Comparison of ENCODE assay signal across 15 mouse cellular contexts in the genomic region with DNA sequence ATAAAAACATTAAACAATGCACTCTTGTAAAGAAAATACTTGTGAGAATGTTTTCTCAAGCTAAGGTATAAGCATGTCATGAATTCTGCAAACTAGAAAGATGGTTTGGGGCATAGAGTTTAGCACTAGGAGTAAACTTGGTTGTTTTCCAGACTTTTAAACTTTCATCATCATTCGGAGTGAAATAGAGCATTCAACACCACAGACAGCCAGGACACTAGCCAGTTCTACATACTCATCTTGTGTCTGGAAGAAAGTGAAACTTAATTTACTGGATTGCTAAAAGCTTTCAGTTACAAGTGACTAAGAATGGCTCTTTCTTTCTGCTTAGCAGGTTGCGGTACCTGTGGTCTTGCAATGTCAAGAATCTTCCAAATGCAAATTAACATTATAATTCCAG.
"Had no signal": no experiment of that assay in that cellular context is flagged by ENCODE, and none has a peak within 500 bp of the region (broad histone marks: within the 10 kb centered on the region; RNA-seq: fewer than 3 reads in every experiment).

No protein-coding gene starts in this region.

- H3K27ac ChIP-seq: neural tube, embryonic 15.5 days; stomach, embryonic 15.5 days; stomach, postnatal 0 days had no signal

- DNase-seq: retina, postnatal 1 day; right cerebral cortex, adult 18-20 months; right cerebral cortex, postnatal 14 days; right cerebral cortex, postnatal 25 days; right cerebral cortex, postnatal 4 days; spleen, adult 18-20 months; thymus, adult 18-20 months; thymus, adult 2 months; thymus, postnatal 14 days; thymus, postnatal 25 days; thymus, postnatal 36 days; thymus, postnatal 4 days had no signal

- H3K4me1 ChIP-seq: neural tube, embryonic 15.5 days; stomach, embryonic 15.5 days had no signal

- H3K27me3 ChIP-seq: neural tube, embryonic 15.5 days; stomach, embryonic 15.5 days had no signal

- H3K4me3 ChIP-seq: neural tube, embryonic 15.5 days; stomach, embryonic 15.5 days had no signal
